Mouse (Mus musculus) urinary bladder, postnatal 4 days (tissue): ENCODE measurements around the gene Pnpo.

ENCODE experiments used
- DNase-seq, 2 experiments: peaks; one replicate each; pipeline ENCODE4 v3.0.0; 2021 to 2022; ENCODE audit warnings: low spot score in 2 of 2

The Pnpo gene

GRCm38 (mm10) chr11:96969746-96970145 lies 26.0 kb upstream of the Pnpo start:
- peak in 1 of 2 experiments; percentile 56 for DNase-seq

GRCm38 (mm10) chr11:96969280-96969722 lies 25.5 kb upstream of the Pnpo start:
- no peak for DNase-seq

GRCm38 (mm10) chr11:96968476-96968875 lies 24.7 kb upstream of the Pnpo start:
- DNase-seq: no peak

- DNase-seq: no peak
Observed at GRCm38 (mm10) chr11:96967544-96968269, 23.9 kb upstream of the Pnpo start.

- no peak for DNase-seq
Observed at GRCm38 (mm10) chr11:96966914-96967543, 23.2 kb upstream of the Pnpo start.

- no peak for DNase-seq
Observed at GRCm38 (mm10) chr11:96966172-96966571, 22.4 kb upstream of the Pnpo start.

GRCm38 (mm10) chr11:96963580-96963979 lies 19.8 kb upstream of the Pnpo start:
- peak; percentile 75 to 90 for DNase-seq

GRCm38 (mm10) chr11:96957061-96957805 lies 13.4 kb upstream of the Pnpo start:
- DNase-seq: no peak

- no peak for DNase-seq
Observed at GRCm38 (mm10) chr11:96956009-96956724, 12.4 kb upstream of the Pnpo start.

GRCm38 (mm10) chr11:96955094-96955493 lies 11.3 kb upstream of the Pnpo start:
- no peak for DNase-seq

- no peak for DNase-seq
Observed at GRCm38 (mm10) chr11:96952896-96953295, 9.1 kb upstream of the Pnpo start.

- DNase-seq: no peak
Observed at GRCm38 (mm10) chr11:96952426-96952825, 8.6 kb upstream of the Pnpo start.

GRCm38 (mm10) chr11:96950767-96951166 lies 7.0 kb upstream of the Pnpo start:
- DNase-seq: no peak

- no peak for DNase-seq
Observed at GRCm38 (mm10) chr11:96947849-96948248, 4.1 kb upstream of the Pnpo start.

- DNase-seq: no peak
Observed at GRCm38 (mm10) chr11:96946498-96946897, 2.7 kb upstream of the Pnpo start.

- no peak for DNase-seq
Observed at GRCm38 (mm10) chr11:96944844-96945580, 1.2 kb upstream of the Pnpo start.

GRCm38 (mm10) chr11:96941989-96942590 lies 1.7 kb downstream of the Pnpo start:
- no peak for DNase-seq

GRCm38 (mm10) chr11:96940578-96941465 lies 3.0 kb downstream of the Pnpo start:
- DNase-seq: no peak

GRCm38 (mm10) chr11:96938426-96938800 lies 5.4 kb downstream of the Pnpo start:
- DNase-seq: no peak
